Mouse (Mus musculus) layer of hippocampus, postnatal 14 days (tissue): ENCODE results near the gene Paqr9. TPM values are rescaled to one million over a fixed set of nuclear protein-coding genes. Genes with fewer than 3 reads are reported as not detected.
A peak's percentile ranks its signal among the peaks of the same experiment; 100 is the strongest.
"Not testable (repeated sequence)": the region's sequence is repeated elsewhere in the genome, so short reads cannot be mapped to it uniquely, and the experiment has no call there.

Experiments used
- DNase-seq, 2 experiments: peaks; one replicate each; pipeline ENCODE4 v3.0.0; 2021 to 2022; ENCODE audit warnings: low spot score in 2 of 2, mixed read lengths in 1 of 2
- long read RNA-seq, 2 experiments: library from polyadenylated mRNA; stranded (forward); transcript quantifications; one replicate each; pipeline ENCODE4 v2.0.0; 2021
- total RNA-seq, 2 experiments: library from RNA; stranded (reverse); gene quantifications; 2 replicates each; pipeline ENCODE4 v1.2.3; 2021

Paqr9 gene
- 10 to 100 TPM; 48.2 to 48.6 TPM for total RNA-seq
- long read RNA-seq, experiment 1, full-length matches to known transcripts: 37 of 39 reads
- long read RNA-seq, experiment 1, partial matches to known transcripts: 0 of 39 reads
- long read RNA-seq, experiment 1, other reads (novel, unspliced or antisense): 2 of 39 reads
- long read RNA-seq, experiment 2, full-length matches to known transcripts: 45 of 46 reads
- long read RNA-seq, experiment 2, partial matches to known transcripts: 0 of 46 reads
- long read RNA-seq, experiment 2, other reads (novel, unspliced or antisense): 1 of 46 reads

GRCm38 (mm10) chr9:95559059-95559935 is at the start of gene Paqr9:
TSS of gene Paqr9 (plus strand) at chr9:95559657.
- DNase-seq: peak; percentile 45 to 59

GRCm38 (mm10) chr9:95510693-95511404 is 48.6 kb upstream of the Paqr9 start:
- no peak for DNase-seq

GRCm38 (mm10) chr9:95511472-95512330 is 47.8 kb upstream of the Paqr9 start, which contains the start of gene U2surp:
TSS of gene U2surp (minus strand) at chr9:95511996.
- DNase-seq: peak; percentile 95 to 97

- DNase-seq: no peak
Observed at GRCm38 (mm10) chr9:95512331-95513030, 47.0 kb upstream of the Paqr9 start.

- no peak for DNase-seq
Observed at GRCm38 (mm10) chr9:95513776-95514175, 45.7 kb upstream of the Paqr9 start.

- not testable (repeated sequence) for DNase-seq
Observed at GRCm38 (mm10) chr9:95514361-95514760, 45.1 kb upstream of the Paqr9 start.

- DNase-seq: no peak
Observed at GRCm38 (mm10) chr9:95520563-95520962, 38.9 kb upstream of the Paqr9 start.

- DNase-seq: no peak
Observed at GRCm38 (mm10) chr9:95521031-95521430, 38.4 kb upstream of the Paqr9 start.

- no peak for DNase-seq
Observed at GRCm38 (mm10) chr9:95521566-95521965, 37.9 kb upstream of the Paqr9 start.

GRCm38 (mm10) chr9:95522561-95522960 is 36.9 kb upstream of the Paqr9 start:
- DNase-seq: no peak

GRCm38 (mm10) chr9:95525376-95525775 is 34.1 kb upstream of the Paqr9 start:
- no peak for DNase-seq

GRCm38 (mm10) chr9:95525961-95526360 is 33.5 kb upstream of the Paqr9 start:
- peak in 1 of 2 experiments; percentile 24 for DNase-seq

- no peak for DNase-seq
Observed at GRCm38 (mm10) chr9:95527676-95528075, 31.8 kb upstream of the Paqr9 start.

GRCm38 (mm10) chr9:95531144-95531543 is 28.3 kb upstream of the Paqr9 start:
- DNase-seq: peak in 1 of 2 experiments; percentile 70

- DNase-seq: no peak
Observed at GRCm38 (mm10) chr9:95533817-95534216, 25.6 kb upstream of the Paqr9 start.

GRCm38 (mm10) chr9:95539176-95539800 is 20.2 kb upstream of the Paqr9 start:
- DNase-seq: no peak

- no peak for DNase-seq
Observed at GRCm38 (mm10) chr9:95540487-95540886, 19.0 kb upstream of the Paqr9 start.

GRCm38 (mm10) chr9:95541208-95541607 is 18.2 kb upstream of the Paqr9 start:
- no peak for DNase-seq

GRCm38 (mm10) chr9:95541650-95542432 is 17.6 kb upstream of the Paqr9 start:
- DNase-seq: no peak
